Mouse (Mus musculus): ENCODE results near the gene Rai14.

GRCm38 (mm10) chr15:10723507-10723906, 9.1 kb upstream of the Rai14 start:
- TF ChIP-seq EP300 (IDR thresholded peaks at IDR 0.05; ENCODE audit: low read depth) (no peak), CTCF (IDR thresholded peaks at IDR 0.05; ENCODE audit: low read depth) (no peak)

All from liver, postnatal 0 days (tissue).